Mouse (Mus musculus): ENCODE results near the gene Pllp.

Pllp gene

GRCm38 (mm10) chr8:94695994-94696384 lies at the start of gene Pllp:
TSS of gene Pllp (minus strand) at chr8:94696278.
- no peak for DNase-seq (ENCODE audit: low spot score)

GRCm38 (mm10) chr8:94745476-94746184 lies 49.6 kb upstream of the Pllp start, which contains the start of gene Ccl22:
TSS of gene Ccl22 (plus strand) at chr8:94745590.
- DNase-seq (ENCODE audit: low spot score): no peak

GRCm38 (mm10) chr8:94744972-94745371 lies 48.9 kb upstream of the Pllp start:
- DNase-seq (ENCODE audit: low spot score): no peak

GRCm38 (mm10) chr8:94744484-94744883 lies 48.4 kb upstream of the Pllp start:
- DNase-seq (ENCODE audit: low spot score): no peak

- no peak for DNase-seq (ENCODE audit: low spot score)
These were observed 45.6 kb upstream of the Pllp start for GRCm38 (mm10) chr8:94741726-94742125.

- DNase-seq (ENCODE audit: low spot score): no peak
These were observed 44.5 kb upstream of the Pllp start for GRCm38 (mm10) chr8:94740591-94740990.

- DNase-seq (ENCODE audit: low spot score): no peak
These were observed 43.8 kb upstream of the Pllp start for GRCm38 (mm10) chr8:94739829-94740228.

GRCm38 (mm10) chr8:94735426-94736094 lies 39.5 kb upstream of the Pllp start:
- DNase-seq (ENCODE audit: low spot score): no peak

GRCm38 (mm10) chr8:94734735-94735350 lies 38.8 kb upstream of the Pllp start:
- no peak for DNase-seq (ENCODE audit: low spot score)

- DNase-seq (ENCODE audit: low spot score): peak; percentile 87
These were observed 37.9 kb upstream of the Pllp start for GRCm38 (mm10) chr8:94733821-94734465.

GRCm38 (mm10) chr8:94729301-94729700 lies 33.2 kb upstream of the Pllp start:
- no peak for DNase-seq (ENCODE audit: low spot score)

- DNase-seq (ENCODE audit: low spot score): no peak
These were observed 29.9 kb upstream of the Pllp start for GRCm38 (mm10) chr8:94725998-94726397.

GRCm38 (mm10) chr8:94716841-94717240 lies 20.8 kb upstream of the Pllp start:
- DNase-seq (ENCODE audit: low spot score): no peak

GRCm38 (mm10) chr8:94715871-94716270 lies 19.8 kb upstream of the Pllp start:
- DNase-seq (ENCODE audit: low spot score): no peak

- no peak for DNase-seq (ENCODE audit: low spot score)
These were observed 18.5 kb upstream of the Pllp start for GRCm38 (mm10) chr8:94714556-94714955.

- no peak for DNase-seq (ENCODE audit: low spot score)
These were observed 15.2 kb upstream of the Pllp start for GRCm38 (mm10) chr8:94711160-94711718.

- DNase-seq (ENCODE audit: low spot score): no peak
These were observed 14.3 kb upstream of the Pllp start for GRCm38 (mm10) chr8:94710336-94710735.

- no peak for DNase-seq (ENCODE audit: low spot score)
These were observed 10.8 kb upstream of the Pllp start for GRCm38 (mm10) chr8:94706732-94707395.

GRCm38 (mm10) chr8:94705581-94706245 lies 9.6 kb upstream of the Pllp start:
- no peak for DNase-seq (ENCODE audit: low spot score)

- DNase-seq (ENCODE audit: low spot score): no peak
These were observed 8.5 kb upstream of the Pllp start for GRCm38 (mm10) chr8:94704669-94704984.

- DNase-seq (ENCODE audit: low spot score): peak; percentile 100
These were observed 8.0 kb upstream of the Pllp start for GRCm38 (mm10) chr8:94703972-94704668.

Measured in c-Kit-positive CD71-positive TER-119-positive erythroid progenitor cells, embryonic 14.5 days (primary cell).